Mouse (Mus musculus) kidney, postnatal 14 days (tissue): ENCODE measurements around the gene Slc9a9.

Experiments
- DNase-seq: peaks from one replicate; pipeline ENCODE4 v3.0.0; 2022; ENCODE audit warnings: mixed read lengths

Gene Slc9a9

DNA sequence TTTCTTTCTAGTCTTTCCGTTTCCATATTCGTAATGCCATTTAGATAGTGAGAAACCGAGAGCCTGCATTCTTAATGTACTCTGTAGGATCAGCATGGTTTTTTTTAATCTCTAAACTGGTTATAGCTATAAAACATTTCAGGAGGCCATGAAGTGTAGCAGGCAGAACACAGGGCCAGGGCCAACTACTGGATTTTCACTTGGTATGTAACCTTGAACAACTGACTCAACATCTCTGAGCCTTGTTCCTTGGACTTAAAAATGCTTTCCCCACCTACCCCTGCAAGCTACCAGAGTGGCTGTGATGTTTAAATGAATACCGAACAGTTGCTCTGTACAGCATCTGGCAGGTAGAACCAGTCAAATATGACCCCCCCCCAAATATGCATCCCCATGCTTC, 418.5 kb downstream of the Slc9a9 start:
- no peak for DNase-seq

DNA sequence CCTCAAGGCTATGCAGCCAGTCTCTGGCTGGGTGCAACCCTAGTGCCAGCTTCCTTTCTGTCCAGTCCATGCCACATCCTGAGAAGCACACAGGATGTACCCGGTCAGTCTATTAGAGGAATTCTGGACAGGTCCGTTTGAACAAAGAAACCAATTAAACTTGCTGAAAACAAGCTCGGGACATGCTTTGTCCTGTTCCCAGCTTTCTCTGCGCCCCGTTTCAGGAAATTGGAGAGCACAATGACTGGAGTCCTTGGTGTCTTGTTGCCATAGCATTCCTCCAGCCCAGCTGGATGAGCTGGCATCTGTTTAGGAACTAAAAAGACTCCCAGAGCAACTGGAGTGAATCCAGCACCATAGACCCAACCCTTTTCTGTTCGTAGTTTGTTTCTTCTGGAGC, 419.3 kb downstream of the Slc9a9 start:
- DNase-seq = no peak

DNA sequence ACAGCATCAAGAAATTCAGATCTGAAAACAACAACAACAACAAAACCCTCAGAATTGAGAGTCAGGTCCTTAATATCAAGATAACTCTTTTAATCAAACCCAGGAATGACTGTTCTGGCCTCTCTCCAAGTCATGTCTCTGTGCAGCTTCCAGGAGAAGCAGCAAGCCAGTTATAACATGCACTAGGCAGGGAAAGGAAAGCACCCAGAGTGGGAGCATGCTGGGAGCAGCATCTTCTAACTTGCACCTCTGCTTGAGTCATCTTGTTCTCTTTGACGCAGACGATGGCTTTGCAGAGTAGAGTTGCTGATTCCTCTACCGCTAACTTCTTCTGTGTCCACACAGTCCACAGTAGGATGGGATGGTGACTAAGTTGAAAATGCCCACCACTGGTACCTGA, 426.8 kb downstream of the Slc9a9 start:
- no peak for DNase-seq

DNA sequence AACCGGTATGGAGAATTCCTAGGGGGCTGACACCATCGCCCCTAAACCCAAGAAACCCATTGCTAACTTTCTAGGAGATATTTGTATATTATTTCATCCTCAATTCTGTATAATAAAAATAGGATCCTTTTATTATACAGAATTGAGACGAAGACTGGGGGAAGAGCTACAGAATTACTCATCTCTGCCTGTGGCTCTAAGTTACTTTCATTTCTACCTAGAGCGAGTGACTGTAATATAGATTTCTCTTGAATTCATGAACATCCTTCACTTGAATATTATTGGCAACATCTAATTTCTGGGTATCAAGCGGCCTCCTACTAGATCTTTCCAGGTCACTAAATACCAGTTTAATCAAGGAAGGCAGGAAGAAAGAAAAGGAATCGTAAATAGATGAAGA, 436.1 kb downstream of the Slc9a9 start:
- DNase-seq = no peak

DNA sequence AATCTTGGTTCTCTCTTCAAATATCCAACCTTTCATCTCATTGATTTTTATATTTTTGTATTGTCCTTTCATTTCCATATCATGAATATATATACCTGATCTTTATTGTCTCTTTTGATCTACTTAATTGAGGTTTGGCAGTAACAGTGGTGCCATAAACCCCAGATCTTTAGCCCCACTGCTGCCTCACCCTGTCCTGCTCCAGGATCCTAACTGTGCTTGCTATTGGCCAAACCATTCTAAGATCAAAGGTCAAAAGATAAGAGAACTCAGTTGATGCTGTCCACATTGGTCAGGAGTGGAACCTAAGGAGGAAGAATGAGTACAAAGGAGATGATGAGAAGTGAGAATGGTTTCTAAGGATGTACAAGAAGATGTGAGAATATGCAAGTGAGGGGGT, 440.1 kb downstream of the Slc9a9 start:
- no peak for DNase-seq

DNA sequence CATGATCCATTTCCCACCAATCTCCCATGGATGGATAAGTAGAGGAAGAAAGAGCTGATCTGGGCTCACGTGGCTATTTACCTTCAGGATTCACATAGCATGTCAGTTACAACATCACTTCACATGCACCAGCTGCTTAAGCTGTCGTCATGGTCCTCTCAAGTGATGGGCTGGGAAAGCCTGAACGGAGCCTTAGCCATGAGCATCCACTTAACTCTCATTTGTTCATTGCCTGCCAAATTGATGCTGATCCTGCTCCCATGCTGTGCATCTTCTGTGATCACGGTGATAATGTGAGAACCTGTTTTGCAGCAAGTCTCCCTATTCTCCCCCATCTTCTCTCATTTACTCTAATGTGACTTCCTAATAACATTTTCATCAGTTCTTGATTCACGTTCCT, 441.1 kb downstream of the Slc9a9 start:
- no peak for DNase-seq

DNA sequence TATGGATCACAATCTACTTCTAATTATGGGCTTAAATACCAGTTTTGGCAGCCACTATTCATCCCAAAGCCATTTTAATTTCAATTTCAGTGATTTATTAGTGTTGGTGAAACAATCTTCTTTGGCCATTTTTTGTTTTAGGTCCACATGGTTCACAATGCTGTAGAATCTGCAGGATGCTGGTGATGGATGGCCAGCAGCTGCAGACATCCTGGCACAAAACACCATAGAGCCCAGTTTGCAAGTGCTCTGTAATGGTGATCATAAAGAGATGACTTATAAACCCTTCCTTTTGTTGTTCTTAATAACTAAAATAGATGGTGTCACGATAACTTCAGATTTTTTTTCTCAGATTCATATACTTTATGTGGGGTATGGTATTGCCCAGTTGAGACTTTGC, 442.0 kb downstream of the Slc9a9 start:
- DNase-seq = peak; percentile 27

DNA sequence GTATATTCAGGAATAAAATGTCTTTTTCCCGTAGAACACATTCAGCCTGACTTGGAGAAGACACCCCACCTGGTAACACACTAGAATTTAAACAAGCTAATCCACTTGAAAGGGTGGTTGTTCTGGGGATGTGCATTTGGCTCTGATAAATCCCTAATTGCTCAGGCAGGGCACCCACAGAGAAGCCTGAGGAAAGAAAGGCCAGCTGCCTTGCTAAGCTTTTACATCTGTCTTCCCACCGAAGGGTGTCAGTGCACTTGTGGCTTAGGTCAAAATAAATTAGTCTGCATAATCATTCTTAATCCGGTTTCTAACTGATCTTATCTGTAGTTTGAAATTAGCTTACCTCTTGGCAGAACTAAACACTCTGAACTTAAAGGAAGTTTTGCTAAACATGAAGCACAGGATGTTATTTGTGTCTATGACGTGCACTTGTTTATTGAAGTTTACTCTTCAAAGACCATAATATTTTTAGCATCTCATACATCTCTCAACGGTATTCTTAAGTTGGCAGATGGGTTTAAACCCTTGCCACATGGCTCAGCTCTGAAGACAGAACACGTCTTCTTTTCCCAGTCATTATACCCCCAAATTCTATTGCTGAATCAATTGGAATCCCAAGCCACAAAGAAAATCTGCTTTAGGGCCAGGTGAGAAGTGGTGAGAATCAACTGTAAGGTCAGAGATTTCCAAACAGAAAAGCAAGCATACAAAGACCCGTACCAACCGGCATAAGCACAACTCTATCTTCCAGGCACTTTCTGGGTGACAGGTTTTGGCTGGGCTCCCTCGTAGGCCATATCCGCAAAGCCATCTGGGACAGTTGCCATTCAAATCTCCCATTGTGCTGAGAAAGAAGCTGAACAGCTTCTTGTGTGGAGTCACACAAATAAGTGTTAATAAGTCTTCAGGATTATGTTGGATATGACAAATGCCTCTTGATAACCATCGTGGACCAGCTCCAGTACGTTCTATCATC, 443.7 kb downstream of the Slc9a9 start:
- no peak for DNase-seq

DNA sequence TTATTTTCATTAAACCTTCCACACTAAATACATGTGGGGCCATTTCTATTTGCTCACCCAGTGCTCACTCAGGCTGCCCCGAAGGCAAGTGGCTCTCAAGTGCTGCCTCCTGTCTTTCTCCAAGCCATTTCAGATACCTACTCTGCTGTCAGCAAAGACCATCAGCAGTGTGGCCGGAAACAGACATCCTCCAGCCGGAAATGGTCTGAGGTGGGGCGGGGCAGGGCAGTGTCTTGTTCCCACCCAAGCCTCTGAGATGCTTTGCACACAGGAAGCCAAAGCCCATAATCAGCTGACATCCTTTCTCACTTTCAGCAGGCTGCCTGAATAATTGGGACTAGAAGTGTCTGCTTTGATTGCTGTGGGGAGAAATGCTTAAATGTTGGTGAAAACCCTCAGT, 450.4 kb downstream of the Slc9a9 start:
- peak; percentile 14 for DNase-seq

DNA sequence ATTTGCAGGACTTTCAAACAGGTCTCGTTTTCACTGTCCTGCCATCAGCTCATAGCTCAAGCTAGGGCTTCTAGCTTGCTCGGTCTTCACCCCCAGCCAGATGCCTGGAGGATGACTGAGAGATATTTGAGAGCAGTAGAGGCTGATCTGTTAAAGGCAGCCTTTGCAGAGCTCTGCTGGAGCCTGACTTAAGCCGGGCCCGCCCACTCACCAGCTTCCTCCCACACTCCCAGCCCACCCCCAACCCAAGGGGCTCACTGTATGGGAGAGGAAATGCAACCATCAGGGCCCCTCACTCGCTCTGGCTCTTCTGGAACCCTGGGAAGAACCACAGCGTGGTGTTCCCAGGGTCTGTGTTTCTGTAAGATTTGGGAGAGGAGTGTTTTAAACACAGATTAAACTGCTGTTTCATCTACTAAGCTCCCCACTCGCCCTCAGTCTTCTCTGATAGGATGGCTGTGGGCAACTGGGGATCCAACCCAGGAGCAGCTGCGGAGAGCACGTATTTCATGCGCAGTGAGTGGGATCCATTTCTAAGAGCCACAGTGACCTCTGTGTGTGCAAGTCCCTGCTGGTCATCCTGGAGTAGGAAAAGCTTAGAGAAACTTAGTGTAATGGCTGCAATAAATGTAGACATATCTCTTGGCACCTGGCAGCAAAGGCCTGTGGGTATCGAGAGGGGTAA, 451.6 kb downstream of the Slc9a9 start:
- DNase-seq = no peak

DNA sequence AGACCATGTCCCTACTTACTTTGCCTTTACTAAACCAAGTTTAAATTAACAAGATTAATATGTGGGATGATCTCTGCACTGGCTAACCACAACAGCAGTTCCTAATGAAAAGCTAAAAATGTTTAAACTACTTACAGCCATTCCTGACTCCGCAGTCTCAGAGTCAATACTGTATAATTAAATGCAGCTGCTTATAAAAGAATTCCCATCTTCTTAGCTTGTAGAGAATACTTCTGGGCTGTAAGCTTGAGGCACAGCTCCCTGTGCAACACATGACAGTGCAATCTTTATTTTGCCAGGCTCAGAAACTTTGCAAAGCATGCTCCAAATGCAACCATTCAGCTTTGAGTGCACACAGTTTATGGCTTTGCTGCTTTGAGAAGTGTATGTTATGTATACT, 456.0 kb downstream of the Slc9a9 start:
- no peak for DNase-seq

DNA sequence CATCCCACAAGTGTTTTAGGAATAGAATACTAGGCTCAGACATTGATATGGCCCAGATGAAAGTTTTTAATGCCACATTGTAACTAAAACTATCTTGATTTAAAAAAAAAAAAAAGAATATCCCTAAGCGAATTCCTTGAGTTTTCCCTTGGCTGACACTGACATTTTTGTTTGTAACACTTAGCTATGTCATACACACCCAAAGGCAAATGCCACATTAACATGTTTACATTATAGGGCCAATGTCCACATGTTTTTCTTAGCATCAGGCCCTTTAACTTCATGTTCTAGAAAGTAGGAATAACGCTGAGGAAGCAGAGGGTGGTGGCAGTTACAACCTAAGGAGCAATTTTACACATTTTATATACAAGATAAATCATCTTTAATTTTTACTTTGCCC, 458.1 kb downstream of the Slc9a9 start:
- no peak for DNase-seq

DNA sequence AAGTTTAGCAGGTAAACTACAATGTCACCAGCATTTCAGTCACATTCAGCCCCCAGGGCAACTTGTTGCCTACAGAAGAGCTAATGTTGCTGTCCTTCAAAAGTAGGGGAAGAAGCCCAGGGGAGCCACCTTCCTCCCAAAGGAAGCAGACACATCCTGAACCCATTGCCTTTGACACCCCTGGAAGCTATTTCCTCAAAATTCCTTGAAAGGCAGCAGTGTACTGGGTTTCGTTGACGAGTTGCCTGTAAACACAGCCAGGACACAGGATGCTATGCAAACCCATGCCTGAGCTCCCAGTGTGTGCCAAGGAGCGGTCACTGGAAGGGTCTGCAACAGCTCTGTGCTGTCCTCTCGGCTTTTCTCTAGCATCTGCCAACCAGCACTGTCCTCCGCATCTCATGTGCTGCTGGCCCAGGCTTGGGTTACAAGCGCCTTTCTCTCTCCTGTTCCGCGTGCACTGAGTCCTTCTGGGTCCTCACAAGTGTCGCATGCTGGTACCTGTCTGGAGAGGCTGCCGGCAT, 479.6 kb downstream of the Slc9a9 start:
- peak; percentile 48 for DNase-seq

DNA sequence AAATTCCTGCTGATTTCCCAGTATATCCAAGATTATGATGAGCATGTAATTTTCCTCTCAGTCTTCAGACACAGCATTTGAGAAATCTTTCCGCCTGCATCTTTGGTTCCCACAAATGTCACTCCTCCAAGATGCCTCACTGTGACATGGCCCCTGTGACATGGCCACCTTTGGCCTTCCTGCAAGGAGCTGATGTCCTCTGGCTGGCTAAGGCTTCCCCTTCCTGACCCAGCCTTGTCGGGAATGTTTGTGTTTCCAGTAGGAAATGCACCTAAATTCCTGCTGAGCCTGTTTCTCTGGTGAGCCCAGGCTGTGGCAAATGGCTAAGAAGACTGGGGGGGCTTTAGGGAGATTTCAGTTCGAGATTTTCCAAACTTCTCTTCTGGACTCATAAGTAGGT, 480.4 kb downstream of the Slc9a9 start:
- peak; percentile 75 for DNase-seq

DNA sequence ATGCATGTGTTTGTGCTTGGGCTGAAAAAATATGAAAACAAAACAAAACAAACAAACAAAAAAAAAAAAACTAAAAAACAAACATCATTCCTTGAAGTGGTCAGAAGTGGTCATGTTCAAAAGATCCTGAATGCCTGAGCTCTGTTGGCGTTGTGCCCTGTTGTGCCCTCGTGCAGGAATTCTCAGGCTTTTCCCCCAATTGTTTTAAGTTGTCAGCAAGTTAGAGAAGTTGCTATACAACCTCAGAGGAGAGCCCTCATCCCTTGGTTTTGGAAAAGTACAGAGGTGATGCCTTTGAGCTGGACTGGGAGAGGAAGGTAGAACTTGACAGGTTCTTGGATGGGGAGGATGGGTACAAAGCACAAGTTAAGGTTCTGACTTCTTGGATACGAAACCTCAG, 480.9 kb downstream of the Slc9a9 start:
- peak; percentile 54 for DNase-seq

DNA sequence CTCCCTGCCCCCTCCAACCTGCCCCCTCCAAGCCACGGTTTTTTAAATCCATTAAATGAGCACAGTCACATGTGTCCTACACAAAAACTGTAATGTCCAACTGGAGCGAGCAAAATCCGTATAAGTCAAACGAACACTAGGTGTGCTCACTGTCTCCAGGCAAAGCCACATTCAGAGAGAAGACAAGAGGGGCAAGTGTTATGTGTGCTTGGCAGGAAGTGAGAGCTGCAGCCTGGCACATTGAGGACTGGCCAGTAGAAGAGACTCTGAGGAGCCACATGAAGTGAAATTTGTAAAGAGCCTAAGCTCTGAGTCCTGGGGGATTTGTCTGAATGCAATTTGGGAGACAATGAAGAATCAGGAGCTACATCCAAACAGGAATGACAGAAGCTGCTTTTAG, 481.3 kb downstream of the Slc9a9 start:
- DNase-seq = peak; percentile 6

DNA sequence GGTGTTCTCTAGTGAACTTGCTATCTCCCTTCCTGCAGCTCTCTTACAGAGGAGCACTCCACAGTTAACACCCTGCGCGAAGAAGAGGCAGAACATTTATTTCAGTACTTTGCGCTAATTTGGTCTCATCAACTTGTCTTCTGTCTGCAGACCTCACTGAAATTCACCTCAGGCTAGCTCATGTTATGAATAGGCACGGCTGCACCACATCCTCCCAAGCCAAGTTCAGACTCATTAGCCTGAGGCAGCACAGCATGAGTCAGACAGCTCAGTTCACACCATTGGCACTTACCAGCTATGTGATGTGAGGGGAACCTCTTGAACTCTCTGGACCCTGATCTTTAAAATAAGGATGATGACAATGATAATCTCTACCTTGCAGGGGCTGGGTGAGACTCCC, 482.0 kb downstream of the Slc9a9 start:
- DNase-seq = no peak

DNA sequence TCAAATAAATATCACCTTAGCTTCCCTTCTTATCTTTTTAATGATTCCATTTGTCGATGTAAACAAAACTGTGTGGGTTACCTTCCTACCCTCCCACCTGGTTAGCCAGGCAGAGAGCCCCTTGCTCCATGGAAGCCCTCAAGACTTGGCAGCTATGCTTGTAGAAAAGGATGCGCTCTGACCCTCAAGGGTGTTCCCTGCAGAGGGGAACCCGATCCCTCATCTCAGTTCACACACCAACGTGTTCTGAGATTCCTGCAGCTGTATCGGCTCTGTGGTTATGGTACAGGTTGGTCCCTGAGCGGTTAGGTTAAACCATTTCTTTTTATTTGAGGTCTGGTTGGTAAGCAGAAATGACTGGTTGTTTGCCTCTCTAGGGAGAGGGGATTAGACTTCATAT, 484.3 kb downstream of the Slc9a9 start:
- DNase-seq = no peak

DNA sequence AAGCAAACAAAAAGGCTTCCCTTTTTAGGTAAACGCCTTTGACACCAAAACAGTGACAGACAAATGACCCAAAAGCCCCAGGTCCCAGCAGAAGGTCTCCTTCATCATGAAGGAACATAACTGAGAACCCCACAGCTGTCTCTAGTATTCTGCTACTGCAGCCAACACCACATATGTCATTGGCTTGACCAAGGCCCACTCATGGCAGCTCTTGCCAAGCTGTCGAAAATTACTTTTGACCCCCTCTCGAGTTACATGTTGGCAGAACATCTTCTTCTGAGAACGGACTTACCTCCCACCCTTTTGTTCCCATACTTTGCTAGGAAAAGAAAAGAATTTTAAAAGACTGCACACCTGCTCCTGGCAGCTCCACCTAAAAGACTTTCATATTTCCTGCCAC, 488.2 kb downstream of the Slc9a9 start:
- no peak for DNase-seq

DNA sequence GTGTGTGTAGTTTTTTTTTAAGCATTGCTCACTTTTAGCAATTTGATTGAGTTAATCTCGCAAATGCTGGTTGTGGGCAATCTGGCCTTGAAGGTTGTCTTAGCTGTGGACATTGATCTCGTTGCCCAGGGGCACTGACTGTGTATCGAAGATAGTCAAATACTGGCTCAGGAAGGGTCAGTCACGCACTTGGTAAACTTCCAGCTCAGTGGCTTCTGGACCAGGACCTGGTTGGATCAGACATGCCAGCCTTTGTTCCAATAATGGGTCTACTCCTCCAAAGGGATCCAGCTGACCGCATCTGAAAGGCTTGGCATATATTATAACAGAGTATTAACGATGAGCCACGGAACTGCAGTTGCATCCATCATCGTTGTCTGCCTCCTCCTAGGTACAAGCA, 489.2 kb downstream of the Slc9a9 start:
- no peak for DNase-seq

DNA sequence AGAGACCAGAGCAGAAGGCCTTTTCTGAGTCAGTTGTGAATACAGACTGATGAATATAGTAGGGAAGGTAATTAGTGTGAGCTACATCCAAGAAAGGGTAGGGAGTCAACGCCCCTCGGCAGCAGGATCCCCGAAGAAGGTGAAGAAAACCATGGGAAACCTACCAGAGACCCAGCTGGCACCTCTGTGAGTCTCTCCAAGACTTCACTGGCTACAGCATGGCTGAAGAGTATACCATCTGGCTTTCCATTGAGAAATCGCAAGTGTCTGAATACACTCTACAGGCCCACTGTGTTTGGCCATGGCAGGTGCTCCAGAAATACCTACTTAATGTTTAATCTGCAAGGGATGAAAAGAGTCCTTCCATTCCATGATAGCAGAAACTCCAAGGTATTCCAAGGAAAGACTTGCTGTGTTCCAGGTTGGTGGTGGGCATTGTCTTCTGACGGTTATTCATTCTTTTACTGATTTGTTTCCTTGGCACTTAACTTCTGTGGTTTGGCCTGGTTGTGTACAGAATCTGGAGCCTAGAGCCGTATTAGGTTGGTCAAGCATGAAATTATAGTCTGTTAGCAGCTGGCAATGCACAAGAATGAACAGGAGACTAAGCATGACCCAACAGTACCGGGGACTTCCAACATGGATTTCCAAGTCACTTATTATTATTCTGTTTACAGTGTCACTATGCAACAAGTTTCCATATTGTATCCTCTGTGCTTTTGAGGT, 491.0 kb downstream of the Slc9a9 start:
- no peak for DNase-seq

DNA sequence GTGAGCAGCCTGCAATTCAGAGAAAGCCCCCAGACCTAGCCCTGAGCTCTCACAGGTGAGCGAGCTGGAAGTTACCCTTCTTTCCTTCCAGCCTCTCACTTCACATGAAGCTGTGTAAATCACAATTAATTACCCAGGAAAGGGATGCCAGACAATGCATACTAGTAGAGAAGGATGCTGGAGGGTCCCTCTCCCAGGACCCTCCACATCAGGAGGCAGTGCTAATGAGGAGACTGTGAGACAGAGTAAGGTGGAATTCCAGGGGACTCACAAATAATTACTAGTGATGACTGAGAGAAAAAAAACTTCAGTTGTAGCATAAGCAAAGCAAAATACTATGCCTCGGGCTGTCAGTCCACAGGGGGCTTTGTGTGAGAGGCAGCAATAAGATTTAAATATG, 492.0 kb downstream of the Slc9a9 start:
- DNase-seq = no peak

DNA sequence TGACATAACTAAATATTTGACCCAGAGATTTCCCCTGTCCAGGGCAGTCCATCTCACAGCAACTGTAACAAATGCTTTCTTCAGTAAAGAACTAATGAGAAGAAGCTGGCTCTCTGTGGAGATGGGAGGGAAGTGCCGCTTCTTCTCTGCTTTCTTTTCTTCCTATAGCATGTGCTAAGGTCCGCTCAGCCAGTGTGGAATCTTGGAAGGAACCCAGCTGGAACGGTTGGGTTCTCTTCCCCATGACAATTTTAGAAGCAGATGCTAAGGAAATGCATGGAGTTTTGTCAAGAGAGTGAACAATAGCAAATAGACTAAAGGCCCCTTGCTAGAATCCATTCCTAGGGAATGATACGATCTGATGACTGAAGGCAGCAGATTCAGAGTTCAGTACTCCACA, 496.5 kb downstream of the Slc9a9 start:
- DNase-seq = peak; percentile 47
